Mouse (Mus musculus): ENCODE results near the gene Ccdc85b.

DNA sequence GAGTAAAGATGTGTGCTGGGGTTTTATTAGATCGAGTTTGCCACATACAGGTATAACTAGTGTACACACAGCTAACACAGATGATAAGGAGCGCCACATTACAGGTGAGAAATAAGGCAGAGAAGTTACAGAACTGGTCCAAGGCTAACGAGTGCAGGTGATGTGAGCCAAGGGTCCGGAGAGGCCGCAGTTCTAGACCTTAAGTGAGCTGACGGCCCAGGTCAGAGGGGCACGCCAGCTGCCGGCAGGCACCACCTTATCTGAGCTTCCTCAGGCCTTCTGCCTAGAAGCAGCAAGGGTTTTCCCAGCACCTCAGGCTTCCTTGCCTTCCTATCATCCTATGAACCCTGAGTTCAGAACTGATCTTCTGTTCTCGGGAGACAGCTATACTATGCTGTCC, 38.1 kb downstream of the Ccdc85b start:
- no peak for TF ChIP-seq CTCF (IDR thresholded peaks at IDR 0.05; ENCODE audit: low read depth, low read length)
- TF ChIP-seq GATA1 (IDR thresholded peaks at IDR 0.05; ENCODE audit: borderline replicate concordance, low read length) = no peak
- TF ChIP-seq POLR2AphosphoS5 (IDR thresholded peaks at IDR 0.05; ENCODE audit: insufficient replicate concordance, low read depth, low read length) = no peak
- TF ChIP-seq TAL1 (conservative IDR thresholded peaks at IDR 0.05; ENCODE audit: low read depth, low read length) = no peak

All from G1E (cell line).